Mouse (Mus musculus) hindbrain, embryonic 11.5 days (tissue): ENCODE measurements around the gene Srp14. TPM values are rescaled to one million over a fixed set of nuclear protein-coding genes. Genes with fewer than 3 reads are reported as not detected.

ENCODE experiments used
- ATAC-seq: fragments of 200-750 bp; cut with Nextera tagmentation; 2 replicates; pipeline ENCODE4 v1.8.0; 2017; ENCODE audit warnings: mild to moderate bottlenecking, moderate TSS enrichment, moderate library complexity; ENCODE audit not compliant: low FRiP score
- DNase-seq: peaks from one replicate; pipeline ENCODE4 v3.0.0-alpha.2; 2015; ENCODE audit warnings: low spot score
- H3K27ac ChIP-seq: fragments of 300-500 bp; sonication (generic); 2 replicates; pipeline ENCODE4 v1.5.1; 2014; ENCODE audit warnings: mild to moderate bottlenecking, low read depth, low read length
- H3K27me3 ChIP-seq: fragments of 300-500 bp; sonication (generic); 2 replicates; pipeline ENCODE4 v1.6.1; 2014; ENCODE audit warnings: mild to moderate bottlenecking, low read length, moderate library complexity, mixed read lengths; ENCODE audit not compliant: control insufficient read depth, insufficient read depth
- H3K36me3 ChIP-seq: fragments of 300-500 bp; sonication (generic); 2 replicates; pipeline ENCODE4 v1.6.1; 2014; ENCODE audit warnings: mild to moderate bottlenecking, low read length, moderate library complexity, mixed read lengths; ENCODE audit not compliant: control insufficient read depth, insufficient read depth
- H3K4me1 ChIP-seq: fragments of 300-500 bp; sonication (generic); replicated peaks from 2 replicates; pipeline ENCODE4 v1.6.1; 2014; ENCODE audit warnings: low read length, mixed read lengths; ENCODE audit not compliant: control insufficient read depth, insufficient read depth
- H3K4me2 ChIP-seq: fragments of 300-500 bp; sonication (generic); replicated peaks from 2 replicates; pipeline ENCODE4 v1.6.1; 2014; ENCODE audit warnings: mild to moderate bottlenecking, low read depth, low read length
- H3K4me3 ChIP-seq: fragments of 300-500 bp; sonication (generic); 2 replicates; pipeline ENCODE4 v1.5.1; 2014; ENCODE audit warnings: low read depth, low read length
- H3K9ac ChIP-seq: fragments of 300-500 bp; sonication (generic); 2 replicates; pipeline ENCODE4 v1.6.1; 2014; ENCODE audit warnings: low read depth, low read length
- H3K9me3 ChIP-seq: fragments of 300-500 bp; sonication (generic); 2 replicates; pipeline ENCODE4 v1.6.1; 2016; ENCODE audit warnings: low read length; ENCODE audit not compliant: control insufficient read depth
- WGBS: fragments of 180-500 bp; shearing (Covaris S2); extraction: QIAGEN DNeasy Blood & Tissue Kit; methylation state at CpG from one replicate; pipeline ENCODE4 v1.1.7; 2014; 5-methylcytosine and 5-hydroxymethylcytosine counted together
- polyA plus RNA-seq: library from polyadenylated mRNA; unstranded; fragments of >200 nt; fragmentation: Nextera tagmentation; extraction: Ambion mirVana; gene quantifications from 2 replicates; pipeline ENCODE4 v1.2.1, GENCODE M21; 2014

Gene Srp14
- polyA plus RNA-seq, 1 experiment from 2014 or later = 306 TPM

GRCm38 (mm10) chr2:118491741-118492395, 12.4 kb upstream of the Srp14 start:
- Histone ChIP-seq H3K9me3 (no peaks in the 10 kb centered on the region), H3K4me3 (no peak overlapping the region), H3K36me3 (no peaks in the 10 kb centered on the region), H3K4me2 (no peak overlapping the region), H3K9ac (no peak overlapping the region), H3K4me1 (no peaks in the 10 kb centered on the region), H3K27ac (no peak overlapping the region), H3K27me3 (no peaks in the 10 kb centered on the region)
- 88% methylated on average over 4 of the region's 4 CpGs for WGBS
- DNase-seq (no peak), ATAC-seq (no peak)

DNA sequence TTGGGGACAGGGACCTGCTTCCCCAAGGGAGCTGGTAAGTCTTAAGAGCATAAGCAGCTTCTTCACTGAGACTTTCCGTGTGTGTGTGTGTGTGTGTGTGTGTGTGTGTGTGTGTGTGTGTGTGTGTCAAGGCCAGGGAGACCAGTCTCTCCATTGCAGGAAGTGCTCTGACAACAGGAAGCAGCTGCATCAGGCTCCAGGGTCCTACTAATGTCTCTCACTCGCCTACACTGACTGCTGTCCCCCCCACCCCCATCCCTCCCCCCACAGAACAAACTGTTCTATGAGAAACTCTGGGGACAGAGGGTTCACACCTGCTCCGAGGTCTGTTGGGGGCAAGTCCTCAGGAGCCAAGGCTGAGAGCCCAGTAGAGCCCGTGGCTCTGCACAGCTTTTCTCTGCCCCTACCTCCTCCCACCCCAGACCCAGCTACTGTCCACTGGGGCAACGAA, 11.8 kb upstream of the Srp14 start:
- Histone ChIP-seq H3K36me3 (no peaks in the 10 kb centered on the region), H3K4me3 (no peak overlapping the region), H3K9ac (no peak overlapping the region), H3K4me1 (no peaks in the 10 kb centered on the region), H3K27me3 (no peaks in the 10 kb centered on the region), H3K4me2 (no peak overlapping the region), H3K27ac (no peak overlapping the region), H3K9me3 (no peaks in the 10 kb centered on the region)
- ATAC-seq (no peak), DNase-seq (no peak)
- WGBS = 47% methylated on average over 5 of the region's 5 CpGs

DNA sequence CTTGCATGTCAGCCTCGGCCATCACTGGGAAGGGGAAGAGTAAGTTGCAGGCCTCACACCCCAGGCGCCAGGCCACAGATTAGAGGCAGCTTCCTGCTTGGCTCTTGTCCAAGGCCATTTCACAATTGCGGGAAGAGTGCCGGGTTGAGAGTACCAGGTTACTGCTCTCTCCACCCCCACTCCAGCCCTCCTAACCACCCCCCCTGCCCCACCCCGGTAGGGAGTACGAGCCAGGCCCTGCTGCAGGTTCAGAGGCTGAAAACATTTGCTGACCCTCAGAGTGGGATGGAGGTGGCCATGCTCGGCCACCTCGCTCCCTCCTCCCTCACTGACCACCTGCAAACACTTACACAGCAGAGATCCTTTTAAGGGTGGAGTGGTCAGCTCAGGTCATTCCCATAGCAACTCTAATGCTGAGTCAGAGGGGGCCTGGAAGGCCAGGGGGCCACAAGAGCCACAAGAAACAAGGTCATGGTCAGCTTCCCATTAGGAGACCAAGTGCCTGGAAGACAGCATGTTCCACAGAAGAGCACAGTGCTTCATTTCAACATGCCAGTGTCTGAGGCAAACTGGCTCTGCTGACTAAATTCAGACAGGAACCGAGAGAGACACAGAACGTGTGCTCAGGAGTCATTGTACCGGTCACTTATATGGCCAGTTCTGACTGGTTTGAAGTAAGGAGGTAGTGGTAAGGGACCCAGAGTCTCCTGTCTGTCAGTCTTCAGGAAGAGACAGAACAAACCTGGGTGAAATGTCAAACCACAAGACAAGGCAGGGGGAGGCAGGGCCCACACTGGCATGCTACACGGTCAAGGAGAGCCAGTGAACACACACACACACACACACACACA, 11.0 kb upstream of the Srp14 start:
- Histone ChIP-seq H3K27ac (no peak overlapping the region), H3K4me3 (no peak overlapping the region), H3K36me3 (no peaks in the 10 kb centered on the region), H3K4me2 (no peak overlapping the region), H3K9me3 (no peaks in the 10 kb centered on the region), H3K4me1 (no peaks in the 10 kb centered on the region), H3K27me3 (no peaks in the 10 kb centered on the region), H3K9ac (no peak overlapping the region)
- ATAC-seq = no peak
- no peak for DNase-seq
- 55% methylated on average over 12 of the region's 12 CpGs for WGBS

DNA sequence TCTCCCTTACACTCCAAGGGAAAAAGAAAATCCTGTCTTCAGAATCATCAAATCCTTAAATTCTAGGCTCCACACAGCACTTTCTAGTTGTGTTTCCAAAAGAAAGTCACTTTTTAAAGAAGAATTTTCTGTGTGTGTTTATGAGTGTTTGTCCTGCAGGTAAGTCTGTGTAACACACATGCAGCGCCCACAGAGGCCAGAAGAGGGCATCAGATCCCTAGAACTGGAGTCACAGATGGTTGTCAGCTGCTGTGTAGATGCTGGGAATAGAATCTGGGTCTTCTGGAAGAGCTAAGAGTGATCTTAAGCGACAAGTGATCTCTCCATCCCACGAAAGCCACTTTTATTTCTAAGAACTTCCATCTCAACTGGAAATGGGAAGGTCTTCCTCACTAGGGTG, 8.3 kb upstream of the Srp14 start:
- H3K27ac ChIP-seq = no peak overlapping the region
- no peaks in the 10 kb centered on the region for H3K27me3 ChIP-seq
- WGBS = 66% methylated on average over 3 of the region's 3 CpGs
- H3K4me2 ChIP-seq = no peak overlapping the region
- H3K36me3 ChIP-seq = no peaks in the 10 kb centered on the region
- no peak for DNase-seq
- no peaks in the 10 kb centered on the region for H3K9me3 ChIP-seq
- ATAC-seq = no peak
- no peaks in the 10 kb centered on the region for H3K4me1 ChIP-seq
- H3K4me3 ChIP-seq = no peak overlapping the region
- no peak overlapping the region for H3K9ac ChIP-seq

- no peak overlapping the region for H3K4me3 ChIP-seq
- H3K9ac ChIP-seq = no peak overlapping the region
- DNase-seq (peak; percentile 81), ATAC-seq (peak; percentile 57; the same call in 1 of the 2 replicates)
- no peaks in the 10 kb centered on the region for H3K4me1 ChIP-seq
- 19% methylated on average over 12 of the region's 12 CpGs for WGBS
- no peaks in the 10 kb centered on the region for H3K36me3 ChIP-seq
- H3K9me3 ChIP-seq = no peaks in the 10 kb centered on the region
- H3K27me3 ChIP-seq = no peaks in the 10 kb centered on the region
- H3K4me2 ChIP-seq = no peak overlapping the region
- H3K27ac ChIP-seq = no peak overlapping the region
These were observed 7.4 kb upstream of the Srp14 start for GRCm38 (mm10) chr2:118486933-118487332.

GRCm38 (mm10) chr2:118485415-118485814, 5.9 kb upstream of the Srp14 start:
- Histone ChIP-seq H3K36me3 (no peaks in the 10 kb centered on the region), H3K27me3 (no peaks in the 10 kb centered on the region), H3K9me3 (no peaks in the 10 kb centered on the region), H3K4me3 (no peak overlapping the region), H3K4me1 (no peaks in the 10 kb centered on the region), H3K27ac (no peak overlapping the region), H3K9ac (no peak overlapping the region), H3K4me2 (no peak overlapping the region)
- DNase-seq = no peak
- 79% methylated on average over 3 of the region's 3 CpGs for WGBS
- ATAC-seq = no peak

DNA sequence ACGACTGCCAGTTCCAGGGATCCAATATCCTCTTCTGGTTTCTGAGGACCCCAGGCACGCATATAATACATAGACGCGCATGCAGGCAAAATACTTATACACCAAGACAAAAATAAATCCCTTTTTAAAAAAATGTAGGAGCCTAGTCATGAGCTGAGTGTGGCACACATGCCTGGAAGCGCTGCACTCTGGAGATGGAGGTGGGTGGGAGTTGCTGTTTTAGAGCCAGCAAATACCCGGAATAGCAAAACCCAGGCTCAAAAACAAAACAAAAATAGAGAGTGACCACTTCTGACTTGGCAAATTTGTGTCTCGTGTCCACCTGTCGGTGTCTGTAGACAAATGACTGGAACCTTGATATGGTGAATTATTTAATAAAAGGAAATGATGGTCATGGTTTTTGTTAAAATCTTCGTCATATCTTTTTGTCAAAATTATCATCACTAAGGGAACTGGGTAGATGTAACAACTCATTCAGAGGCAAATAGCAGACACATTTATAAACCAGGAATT, 4.9 kb upstream of the Srp14 start:
- no peak overlapping the region for H3K4me3 ChIP-seq
- H3K36me3 ChIP-seq = no peaks in the 10 kb centered on the region
- H3K27ac ChIP-seq = no peak overlapping the region
- no peaks in the 10 kb centered on the region for H3K4me1 ChIP-seq
- H3K4me2 ChIP-seq = no peak overlapping the region
- DNase-seq (no peak), ATAC-seq (no peak)
- H3K9me3 ChIP-seq = no peaks in the 10 kb centered on the region
- H3K27me3 ChIP-seq = no peaks in the 10 kb centered on the region
- H3K9ac ChIP-seq = no peak overlapping the region
- 85% methylated on average over 9 of the region's 9 CpGs for WGBS

DNA sequence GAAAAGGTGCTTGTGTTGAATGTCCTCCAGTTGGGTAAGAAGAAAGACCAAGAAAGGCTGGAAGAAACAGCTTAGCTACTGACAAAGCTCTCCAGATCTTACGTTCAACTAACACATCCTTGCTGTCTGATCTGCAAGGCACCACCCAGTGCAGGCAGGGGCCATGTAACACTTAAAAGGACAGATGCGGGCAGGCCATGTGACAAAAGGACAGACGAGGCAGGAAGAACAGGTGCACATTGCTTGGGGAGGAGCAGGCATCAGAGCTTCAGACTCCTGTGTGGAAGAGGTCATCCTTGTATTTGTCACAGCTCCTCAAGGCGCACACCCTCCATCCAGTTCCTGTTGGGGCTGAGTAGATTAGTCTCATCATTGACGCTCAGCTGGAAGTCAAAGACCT, 3.5 kb upstream of the Srp14 start:
- no peak for ATAC-seq
- Histone ChIP-seq H3K36me3 (no peaks in the 10 kb centered on the region), H3K4me2 (no peak overlapping the region), H3K9ac (no peak overlapping the region), H3K4me1 (peaks cover 6% of the 10 kb centered on the region), H3K9me3 (no peaks in the 10 kb centered on the region), H3K27ac (no peak overlapping the region), H3K4me3 (no peak overlapping the region), H3K27me3 (no peaks in the 10 kb centered on the region)
- no peak for DNase-seq
- WGBS = 78% methylated on average over 5 of the region's 5 CpGs
